Mouse (Mus musculus): ENCODE measurements around the gene Zfp119b.

DNA sequence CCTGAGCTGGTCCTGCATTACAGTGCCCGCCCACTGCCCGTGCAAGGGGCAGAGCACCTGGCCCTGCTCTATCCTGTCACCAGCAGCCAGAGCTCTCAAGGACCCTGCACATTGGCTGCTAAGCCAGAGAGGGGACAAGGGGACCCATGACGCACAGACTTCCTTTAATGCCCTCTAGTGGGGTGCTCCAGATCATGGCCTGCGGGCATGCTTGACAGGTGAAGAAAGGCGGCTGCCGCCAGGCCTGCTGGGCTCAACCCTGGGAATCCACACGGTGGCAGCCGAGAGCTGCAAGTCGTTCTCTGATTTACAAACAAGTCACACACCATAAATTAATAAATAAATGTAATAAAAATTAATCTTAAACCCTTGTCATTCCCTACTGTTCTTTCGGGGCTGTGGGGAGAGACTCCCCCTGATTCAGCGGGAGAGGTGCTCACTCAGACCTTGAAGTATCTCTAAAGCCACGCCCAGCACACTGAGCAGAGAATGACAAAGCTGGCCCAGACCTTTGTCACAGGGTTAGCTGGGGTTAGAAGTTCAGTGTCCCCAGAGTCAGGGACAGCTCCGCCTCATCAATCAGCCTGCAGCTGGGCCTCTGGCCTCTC, 27.1 kb upstream of the Zfp119b start:
- TF ChIP-seq E2F4 (IDR thresholded peaks at IDR 0.05; ENCODE audit: insufficient replicate concordance, low read depth, low read length) (no peak), MAX (IDR thresholded peaks at IDR 0.05; ENCODE audit: low read length) (0 out of 2 replicates have a peak, but pooled peaks have one; percentile 16), ZMIZ1 (IDR thresholded peaks at IDR 0.05; ENCODE audit: low read depth, low read length) (no peak), CTCF (conservative IDR thresholded peaks at IDR 0.05 in 1 of 2, IDR thresholded peaks at IDR 0.05 in 1 of 2; ENCODE audit: low read depth in 2 of 2, low read length in 2 of 2) (peak; percentile 79 to 95), MEF2A (IDR thresholded peaks at IDR 0.05; ENCODE audit: borderline replicate concordance, low read depth, low read length) (no peak), POLR2A (IDR thresholded peaks at IDR 0.05; ENCODE audit: low read depth, low read length) (no peak), TCF12 (IDR thresholded peaks at IDR 0.05; ENCODE audit: low read depth, low read length) (peak; percentile 19; the same call in 1 of the 2 replicates), ZC3H11A (IDR thresholded peaks at IDR 0.05; ENCODE audit: low read depth, low read length) (no peak), CHD1 (IDR thresholded peaks at IDR 0.05; ENCODE audit: low read depth, low read length) (no peak), EP300 (IDR thresholded peaks at IDR 0.05; ENCODE audit: low read length) (no peak)
